Mouse (Mus musculus): ENCODE measurements at regions not wholly inside any gene's neighbourhood (a gene's known extent, or its start where the extent isn't known, plus 50 kb on each side); places are given as distances from the start of the nearest gene placed in this dataset.

GRCm38 (mm10) chr17:89592826-89593225 is 317.4 kb downstream of the Gm10184 start:
- DNase-seq, result no peak

- DNase-seq, result no peak
Observed at GRCm38 (mm10) chr17:89559506-89559905, 350.7 kb downstream of the Gm10184 start.

- DNase-seq, result no peak
Observed at GRCm38 (mm10) chr17:89554754-89555153, 354.3 kb upstream of the Fshr start.

DNA sequence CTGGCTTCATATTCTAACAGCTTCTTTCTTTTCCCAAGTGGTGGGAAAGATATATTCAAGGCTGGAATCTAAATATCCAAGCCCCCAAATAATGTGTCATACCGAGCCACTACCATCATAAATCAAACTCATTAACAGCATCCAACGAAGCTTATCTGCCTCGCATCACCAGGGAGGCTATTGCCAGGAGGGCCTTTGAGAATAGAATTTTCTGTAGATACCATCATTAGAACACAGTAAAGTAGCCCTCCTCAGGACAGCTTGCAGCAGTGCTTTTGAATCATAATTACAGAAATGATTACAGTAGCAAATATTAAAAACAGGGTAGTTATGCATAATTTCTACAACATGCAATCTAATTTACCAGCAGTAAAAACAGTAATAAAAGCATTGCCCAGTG is 353.1 kb upstream of the Fshr start:
- no peak for DNase-seq

DNA sequence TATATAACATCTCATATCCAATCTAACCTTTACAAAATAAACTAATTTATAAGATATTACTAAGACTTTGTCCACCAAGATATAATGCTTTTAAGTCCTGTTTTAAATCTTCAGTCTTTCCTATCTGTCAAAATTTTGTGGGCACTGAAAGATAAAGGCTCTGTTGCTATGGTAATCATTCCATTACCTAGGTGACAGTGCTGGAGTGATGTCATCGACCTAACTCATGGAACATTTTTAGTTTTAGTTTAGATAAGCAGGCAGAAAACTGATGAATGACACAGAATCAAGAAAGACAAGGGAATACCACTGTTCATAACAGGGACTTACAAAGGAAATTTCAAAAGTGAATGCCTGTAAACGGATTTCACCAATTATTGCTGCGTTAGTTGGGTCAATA is 350.3 kb upstream of the Fshr start:
- DNase-seq, result no peak

GRCm38 (mm10) chr17:89521912-89522311 is 321.4 kb upstream of the Fshr start:
- DNase-seq, result no peak

- no peak for DNase-seq
Observed at GRCm38 (mm10) chr17:89519413-89519812, 318.9 kb upstream of the Fshr start.

DNA sequence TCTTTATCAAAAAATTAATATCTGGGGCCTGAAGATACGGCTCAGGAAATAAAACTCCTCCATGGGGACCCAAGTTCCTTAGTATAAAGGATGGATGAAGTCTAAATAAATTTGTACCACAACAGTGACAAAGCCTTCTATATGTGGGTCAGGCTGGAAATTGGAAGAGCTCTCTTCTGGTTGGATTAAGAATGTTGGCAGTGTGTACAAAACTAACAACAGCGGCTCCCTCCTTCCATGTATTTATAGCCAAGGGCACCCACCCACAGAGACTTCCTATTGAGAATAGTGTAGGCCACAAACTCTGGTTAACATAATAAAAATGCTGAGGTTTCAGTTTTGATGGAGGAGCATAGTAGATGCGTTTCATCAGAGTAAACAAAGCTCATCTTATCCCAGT is 304.8 kb upstream of the Fshr start:
- no peak for DNase-seq

DNA sequence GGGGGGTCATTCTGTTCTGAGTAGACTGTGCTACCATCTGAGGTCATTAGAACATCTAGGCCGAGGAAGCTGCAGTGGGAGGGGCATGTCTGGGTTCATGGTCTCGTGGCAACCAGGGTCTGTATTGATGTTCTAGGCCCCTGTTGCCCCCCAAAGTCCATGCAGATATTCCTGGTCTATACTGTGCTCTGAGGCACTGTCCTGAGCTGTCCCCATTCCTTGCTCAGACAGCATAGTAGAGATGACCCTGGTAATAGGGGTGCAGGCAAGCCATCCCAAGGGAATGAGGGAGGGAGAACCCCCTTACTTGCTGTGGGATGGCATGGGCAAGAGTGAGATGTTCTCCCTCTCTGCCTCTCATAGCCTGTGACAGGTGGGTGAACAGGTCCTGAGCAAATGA is 293.1 kb upstream of the Fshr start:
- no peak for DNase-seq

- DNase-seq, result no peak
Observed at GRCm38 (mm10) chr17:89466486-89466885, 266.0 kb upstream of the Fshr start.

DNA sequence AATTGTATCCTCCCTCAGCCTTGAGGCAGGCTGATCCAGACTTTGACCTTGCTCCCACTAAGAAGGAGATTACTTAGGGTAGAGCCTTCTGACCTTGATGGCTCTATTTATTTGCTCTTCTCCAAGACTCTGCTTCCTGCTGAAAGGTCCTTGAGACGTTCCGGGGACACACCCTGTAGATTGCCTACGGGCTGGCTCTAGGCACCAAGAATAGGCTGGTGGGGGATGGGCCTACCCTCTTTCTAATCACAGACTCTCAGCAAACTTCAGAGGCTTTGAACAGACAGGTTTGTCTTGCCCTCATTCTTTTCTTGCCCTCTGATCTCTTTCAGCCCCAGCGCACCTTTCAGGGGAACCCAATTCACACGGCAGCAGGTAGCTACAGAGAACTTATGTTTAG is 265.4 kb upstream of the Fshr start:
- DNase-seq, result no peak

DNA sequence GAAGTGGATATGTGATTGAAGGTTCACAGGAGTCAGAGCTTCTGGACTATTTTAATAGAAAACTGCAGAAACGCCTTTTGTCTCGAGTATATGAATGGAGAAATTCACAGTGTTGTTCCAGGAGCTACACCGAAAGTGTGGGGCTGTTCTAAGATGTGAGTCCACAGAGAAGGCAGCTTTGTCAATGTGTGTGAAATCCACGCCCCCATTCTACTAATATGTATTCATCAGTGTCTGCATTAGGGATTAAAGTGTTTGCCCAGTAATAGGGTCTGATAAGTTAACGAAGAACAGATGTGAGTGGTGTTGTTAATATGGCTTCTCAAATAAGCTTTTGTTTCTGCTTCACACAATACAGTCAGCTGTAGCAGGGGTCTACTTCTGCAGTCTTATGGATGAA is 260.0 kb upstream of the Fshr start:
- no peak for DNase-seq

DNA sequence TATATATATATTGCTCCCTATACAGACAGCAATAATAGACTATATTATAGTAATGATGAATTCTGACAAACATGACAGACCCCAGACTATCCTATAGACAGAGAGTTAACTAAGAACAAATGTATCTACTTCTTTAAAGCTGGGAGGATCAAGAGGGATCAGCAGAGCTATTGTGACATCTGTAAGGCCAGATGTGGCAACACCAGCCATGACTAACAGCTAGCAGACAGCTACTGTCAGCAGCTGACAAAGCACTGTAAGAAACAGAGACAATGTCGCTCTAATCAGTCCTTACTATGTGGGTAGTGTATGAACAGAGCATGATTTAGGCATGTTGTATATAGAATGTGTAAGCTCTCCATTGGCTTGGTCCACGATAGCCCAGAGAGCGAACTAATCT is 253.8 kb upstream of the Fshr start:
- DNase-seq, result no peak

DNA sequence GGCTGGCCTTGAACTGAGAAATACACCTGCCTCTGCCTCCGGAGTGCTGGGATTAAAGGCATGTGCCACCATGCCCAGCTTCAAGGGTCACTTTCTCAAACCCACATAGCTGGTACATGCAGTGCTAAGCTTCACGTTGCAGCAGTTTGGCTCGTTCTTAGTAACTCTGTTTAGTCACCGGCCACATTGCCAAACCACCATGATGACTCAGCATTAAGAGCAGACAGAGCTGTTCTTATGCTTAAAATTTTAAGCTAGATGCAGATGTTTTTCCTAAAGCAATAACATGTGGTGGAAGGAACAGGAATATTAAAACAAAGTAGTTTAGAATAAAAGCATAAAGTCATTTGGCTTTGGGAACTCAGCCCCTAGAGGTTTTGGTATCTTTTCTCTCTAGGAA is 250.2 kb upstream of the Fshr start:
- peak in 1 of 2 experiments; percentile 1 for DNase-seq

GRCm38 (mm10) chr17:89449391-89449790 is 248.9 kb upstream of the Fshr start:
- DNase-seq, result no peak

DNA sequence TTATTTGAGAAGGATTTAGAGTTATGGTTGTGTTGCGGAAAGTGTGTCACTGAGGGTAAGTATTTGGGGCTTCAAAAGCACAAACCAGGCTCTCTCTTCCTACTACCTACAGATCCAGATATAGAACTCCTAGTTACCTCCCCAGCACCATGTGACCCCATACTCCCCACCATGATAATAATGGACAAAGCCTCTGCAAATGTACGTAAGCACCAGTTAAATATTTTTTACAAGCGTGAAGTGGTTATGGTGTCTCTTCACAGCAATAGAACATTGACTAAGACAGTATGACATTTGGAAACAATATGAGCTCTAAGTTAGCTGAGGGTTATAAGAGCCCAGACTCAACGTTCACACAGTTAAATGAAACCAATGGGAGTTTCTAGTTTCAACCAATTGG is 233.8 kb upstream of the Fshr start:
- no peak for DNase-seq

- DNase-seq, result no peak
Observed at GRCm38 (mm10) chr17:89410026-89410425, 209.6 kb upstream of the Fshr start.

DNA sequence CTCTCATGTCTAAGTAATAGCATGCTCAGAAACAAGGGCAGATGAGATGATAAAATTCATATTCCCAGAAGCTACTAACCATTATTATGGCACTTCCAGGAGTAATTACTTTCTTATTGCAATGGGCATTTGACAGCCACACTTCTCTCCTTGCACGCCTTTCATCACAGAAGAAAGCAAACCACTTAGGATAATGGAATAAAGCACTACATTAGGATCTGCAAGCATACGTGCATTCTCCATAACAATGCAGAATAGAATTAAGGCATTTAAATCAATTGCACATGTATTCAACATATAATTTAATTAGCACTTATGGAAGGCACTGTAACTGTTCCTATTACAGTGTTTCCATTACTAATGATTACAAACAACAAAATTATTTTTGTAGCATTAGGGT is 205.1 kb upstream of the Fshr start:
- DNase-seq, result no peak

GRCm38 (mm10) chr17:89357241-89357640 is 156.8 kb upstream of the Fshr start:
- DNase-seq, result no peak

GRCm38 (mm10) chr17:89340497-89341205 is 140.2 kb upstream of the Fshr start:
- no peak for DNase-seq

DNA sequence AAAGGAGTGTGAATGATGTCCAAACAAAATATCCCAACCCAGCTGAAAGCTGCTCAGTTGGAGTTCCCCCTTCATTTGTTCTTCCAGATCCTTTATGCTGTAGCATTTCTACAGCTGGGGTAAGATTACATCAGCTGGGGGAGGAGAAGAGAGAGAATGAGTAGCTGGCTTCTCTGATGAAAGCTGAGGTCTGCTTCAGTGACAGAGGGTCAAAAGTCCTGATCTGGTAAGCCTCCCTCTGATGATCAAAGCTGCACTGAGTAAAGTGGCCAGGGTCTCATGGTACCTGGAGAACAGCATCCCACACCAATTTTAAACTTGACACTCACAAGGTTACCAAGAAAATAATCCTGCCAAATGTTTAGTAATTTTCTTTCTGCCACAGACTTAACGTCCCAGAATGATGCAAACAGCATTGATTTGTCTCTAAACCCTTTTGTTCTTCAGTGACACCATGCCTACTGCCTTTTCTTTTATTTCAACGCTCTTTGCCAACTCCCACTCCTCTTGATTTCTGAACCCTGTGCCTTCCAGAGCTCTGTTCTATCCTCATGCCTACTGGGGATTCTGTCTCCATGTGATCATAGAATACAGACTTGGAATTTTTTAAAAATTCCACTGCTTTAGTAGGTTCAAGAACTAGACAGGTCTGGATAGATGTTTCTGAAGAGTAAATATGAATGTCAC is 119.3 kb upstream of the Fshr start:
- DNase-seq, result no peak

GRCm38 (mm10) chr17:89318356-89318755 is 117.9 kb upstream of the Fshr start:
- no peak for DNase-seq

DNA sequence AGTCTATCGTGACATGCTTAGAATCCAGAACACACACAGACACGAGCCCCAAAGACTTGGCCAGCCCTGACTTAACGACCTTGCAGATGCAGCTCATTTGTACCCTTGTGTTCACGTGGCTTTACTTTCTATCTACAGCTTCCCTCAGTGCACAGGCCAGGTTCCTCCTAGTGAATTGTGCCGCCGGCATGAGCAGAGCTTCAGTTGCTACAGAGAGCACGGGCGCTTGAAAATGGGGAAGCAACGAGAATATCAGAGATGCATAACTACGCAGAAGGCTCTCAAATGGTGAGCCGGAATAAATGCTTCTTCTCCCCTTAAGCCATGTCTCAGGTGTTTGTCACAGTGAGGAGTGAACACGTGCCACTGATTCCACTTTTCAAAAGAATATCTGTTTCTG is 110.7 kb upstream of the Fshr start:
- no peak for DNase-seq

- no peak for DNase-seq
Observed at GRCm38 (mm10) chr17:89301325-89301724, 100.8 kb upstream of the Fshr start.
